Mouse (Mus musculus): ENCODE data around the gene Rps6ka1. TPM values are rescaled to one million over a fixed set of nuclear protein-coding genes. Genes with fewer than 3 reads are reported as not detected.
"Not testable (repeated sequence)": the region's sequence is repeated elsewhere in the genome, so short reads cannot be mapped to it uniquely, and the experiment has no call there.

Rps6ka1 gene
- total and polyA plus RNA-seq, 2 experiments = 4.1 to 16.9 TPM

- no peaks in the 10 kb centered on the region for H3K27me3 ChIP-seq (ENCODE audit: control insufficient read depth, insufficient read depth, low read length)
- H3K79me2 ChIP-seq (ENCODE audit: control insufficient read depth, insufficient read depth, low read length) = no peaks in the 10 kb centered on the region
- no peak for DNase-seq (ENCODE audit: extremely low read depth, low read depth, low spot score)
- H3K9ac ChIP-seq (ENCODE audit: low read depth, low read length) = no peak overlapping the region
- no peak overlapping the region for H3K4me3 ChIP-seq (ENCODE audit: insufficient read depth, low read depth, low read length)
- H3K27ac ChIP-seq (replicated peaks; ENCODE audit: insufficient read depth, low read depth, low read length) = no peak overlapping the region
- TF ChIP-seq CTCF (IDR thresholded peaks at IDR 0.05; ENCODE audit: low read depth, low read length) = no peak
- no peak for TF ChIP-seq POLR2A (IDR thresholded peaks at IDR 0.05; ENCODE audit: extremely low read depth, insufficient read depth, low read length)
- H3K36me3 ChIP-seq (ENCODE audit: control insufficient read depth, insufficient read depth, low read length) = peaks cover 6% of the 10 kb centered on the region
- no peaks in the 10 kb centered on the region for H3K4me1 ChIP-seq (ENCODE audit: control insufficient read depth, insufficient read depth, low read length)
- 65% methylated on average over 1 of the region's 1 CpGs for WGBS
These were observed 41.0 kb downstream of the Rps6ka1 start for GRCm38 (mm10) chr4:133846625-133847024.

GRCm38 (mm10) chr4:133845060-133845459, 42.5 kb downstream of the Rps6ka1 start:
- Histone ChIP-seq H3K27me3 (ENCODE audit: control insufficient read depth, insufficient read depth, low read length) (no peaks in the 10 kb centered on the region), H3K4me1 (ENCODE audit: control insufficient read depth, insufficient read depth, low read length) (no peaks in the 10 kb centered on the region), H3K9ac (ENCODE audit: low read depth, low read length) (no peak overlapping the region), H3K36me3 (ENCODE audit: control insufficient read depth, insufficient read depth, low read length) (peaks cover 6% of the 10 kb centered on the region), H3K27ac (replicated peaks; ENCODE audit: insufficient read depth, low read depth, low read length) (no peak overlapping the region), H3K79me2 (ENCODE audit: control insufficient read depth, insufficient read depth, low read length) (no peaks in the 10 kb centered on the region), H3K4me3 (ENCODE audit: insufficient read depth, low read depth, low read length) (no peak overlapping the region)
- DNase-seq (ENCODE audit: extremely low read depth, low read depth, low spot score) = no peak
- 88% methylated on average over 9 of the region's 9 CpGs for WGBS
- TF ChIP-seq CTCF (IDR thresholded peaks at IDR 0.05; ENCODE audit: low read depth, low read length) = no peak
- no peak for TF ChIP-seq POLR2A (IDR thresholded peaks at IDR 0.05; ENCODE audit: extremely low read depth, insufficient read depth, low read length)

GRCm38 (mm10) chr4:133844209-133844841, 43.3 kb downstream of the Rps6ka1 start:
- no peak for DNase-seq (ENCODE audit: extremely low read depth, low read depth, low spot score)
- no peak overlapping the region for H3K27ac ChIP-seq (replicated peaks; ENCODE audit: insufficient read depth, low read depth, low read length)
- 61% methylated on average over 14 of the region's 14 CpGs for WGBS

GRCm38 (mm10) chr4:133842992-133843737, 44.4 kb downstream of the Rps6ka1 start:
- Histone ChIP-seq H3K36me3 (ENCODE audit: control insufficient read depth, insufficient read depth, low read length) (peaks cover 3% of the 10 kb centered on the region; the same call in 1 of the 2 replicates), H3K79me2 (ENCODE audit: control insufficient read depth, insufficient read depth, low read length) (no peaks in the 10 kb centered on the region), H3K4me1 (ENCODE audit: control insufficient read depth, insufficient read depth, low read length) (no peaks in the 10 kb centered on the region), H3K27ac (replicated peaks; ENCODE audit: insufficient read depth, low read depth, low read length) (no peak overlapping the region), H3K9ac (ENCODE audit: low read depth, low read length) (no peak overlapping the region), H3K4me3 (ENCODE audit: insufficient read depth, low read depth, low read length) (no peak overlapping the region), H3K27me3 (ENCODE audit: control insufficient read depth, insufficient read depth, low read length) (no peaks in the 10 kb centered on the region)
- no peak for DNase-seq (ENCODE audit: extremely low read depth, low read depth, low spot score)
- TF ChIP-seq POLR2A (IDR thresholded peaks at IDR 0.05; ENCODE audit: extremely low read depth, insufficient read depth, low read length) (no peak), CTCF (IDR thresholded peaks at IDR 0.05; ENCODE audit: low read depth, low read length) (no peak)
- WGBS = 91% methylated on average over 10 of the region's 10 CpGs

More at GRCm38 (mm10) chr4:133844209-133844841, 43.3 kb downstream of the Rps6ka1 start:
- Histone ChIP-seq H3K79me2 (ENCODE audit: control insufficient read depth, insufficient read depth, low read length) (no peaks in the 10 kb centered on the region), H3K4me3 (ENCODE audit: insufficient read depth, low read depth, low read length) (no peak overlapping the region), H3K27me3 (ENCODE audit: control insufficient read depth, insufficient read depth, low read length) (no peaks in the 10 kb centered on the region), H3K9ac (ENCODE audit: low read depth, low read length) (no peak overlapping the region), H3K36me3 (ENCODE audit: control insufficient read depth, insufficient read depth, low read length) (peaks cover 6% of the 10 kb centered on the region), H3K4me1 (ENCODE audit: control insufficient read depth, insufficient read depth, low read length) (no peaks in the 10 kb centered on the region)
- TF ChIP-seq POLR2A (IDR thresholded peaks at IDR 0.05; ENCODE audit: extremely low read depth, insufficient read depth, low read length) (no peak), CTCF (IDR thresholded peaks at IDR 0.05; ENCODE audit: low read depth, low read length) (no peak)

GRCm38 (mm10) chr4:133841756-133842483, 45.7 kb downstream of the Rps6ka1 start:
- not testable (repeated sequence) for H3K4me3 ChIP-seq (ENCODE audit: insufficient read depth, low read depth, low read length); H3K9ac ChIP-seq (ENCODE audit: low read depth, low read length); H3K4me1 ChIP-seq (ENCODE audit: control insufficient read depth, insufficient read depth, low read length); H3K79me2 ChIP-seq (ENCODE audit: control insufficient read depth, insufficient read depth, low read length); H3K36me3 ChIP-seq (ENCODE audit: control insufficient read depth, insufficient read depth, low read length); H3K27ac ChIP-seq (replicated peaks; ENCODE audit: insufficient read depth, low read depth, low read length); H3K27me3 ChIP-seq (ENCODE audit: control insufficient read depth, insufficient read depth, low read length); DNase-seq (ENCODE audit: extremely low read depth, low read depth, low spot score)
- WGBS = 42% methylated on average over 6 of the region's 7 CpGs
